Mouse (Mus musculus) hindbrain, embryonic 10.5 days (tissue): ENCODE measurements around the gene Hmcn1. TPM values are rescaled to one million over a fixed set of nuclear protein-coding genes. Genes with fewer than 3 reads are reported as not detected.

ENCODE experiments used
- polyA plus RNA-seq: library from polyadenylated mRNA; unstranded; fragments of >200 nt; fragmentation: Nextera tagmentation; extraction: Ambion mirVana; gene quantifications from 2 replicates; pipeline ENCODE4 v1.2.1, GENCODE M21; 2016

Gene Hmcn1
- polyA plus RNA-seq, 1 experiment from 2014 or later: 6.9 TPM

Other genes with a start within 250 kb of the Hmcn1 start
- gene Gm47985, start 189.1 kb upstream of the Hmcn1 start, polyA plus RNA-seq: 0.20 TPM in 1 of 2 replicates, not detected in the other
- 0.10 and 0.25 TPM in 2 replicates for gene Gm8947, start 198.9 kb upstream of the Hmcn1 start, polyA plus RNA-seq
- gene Gm47995, start 205.0 kb upstream of the Hmcn1 start, polyA plus RNA-seq: 0.30 TPM in 1 of 2 replicates, not detected in the other
- 0.90 TPM in 1 of 2 replicates, not detected in the other for gene 3110040M04Rik, start 210.7 kb upstream of the Hmcn1 start, polyA plus RNA-seq
- 0.33 TPM in 1 of 2 replicates, not detected in the other for gene Gm47996, start 216.7 kb upstream of the Hmcn1 start, polyA plus RNA-seq